ENCODE assay signal across 8 mouse cellular contexts in genomic region chr2:101797901-101798250, GRCm38 (mm10).
DNase-seq lines count a peak whose midpoint lies in the region; ATAC-seq lines count a peak whose summit lies in the region.

No protein-coding gene starts in this region.

- 1% methylated on average over 19 of the region's 19 CpGs for WGBS in forebrain, embryonic 12.5 days
- 1% methylated on average over 19 of the region's 19 CpGs for WGBS in limb, embryonic 11.5 days
- under 1% methylated on average over 19 of the region's 19 CpGs for WGBS in neural tube, embryonic 15.5 days

- H3K36me3 ChIP-seq in forebrain, embryonic 12.5 days (replicated peaks): no peaks in the 10 kb centered on the region
- no peaks in the 10 kb centered on the region for H3K36me3 ChIP-seq in limb, embryonic 11.5 days (ENCODE audit: control insufficient read depth, insufficient read depth, low read length)
- no peaks in the 10 kb centered on the region for H3K36me3 ChIP-seq in neural tube, embryonic 15.5 days

- H3K9ac ChIP-seq in forebrain, embryonic 12.5 days: peak overlapping the region; percentile 62
- peak overlapping the region; percentile 73 for H3K9ac ChIP-seq in limb, embryonic 11.5 days (ENCODE audit: low read length)
- H3K9ac ChIP-seq in neural tube, embryonic 15.5 days (replicated peaks): peak overlapping the region; percentile 11; the same call in 1 of the 2 replicates

- no peaks in the 10 kb centered on the region for H3K9me3 ChIP-seq in forebrain, embryonic 12.5 days
- H3K9me3 ChIP-seq in limb, embryonic 11.5 days (ENCODE audit: control insufficient read depth, low read length): no peaks in the 10 kb centered on the region
- no peaks in the 10 kb centered on the region for H3K9me3 ChIP-seq in neural tube, embryonic 15.5 days (replicated peaks)

- DNase-seq in embryo, embryonic 10 days (ENCODE audit: low spot score): peak; percentile 78
- no peak for DNase-seq in embryo, embryonic 9.5 days (ENCODE audit: extremely low spot score)
- DNase-seq in 3T3-L1 (ENCODE audit: low read depth, low spot score): peak; percentile 54
- no peak for DNase-seq in limb, embryonic 11.5 days (ENCODE audit: low spot score)
- no peak for DNase-seq in cerebellum, adult 9-11 months
- no peak for DNase-seq in layer of hippocampus, postnatal 14 days (ENCODE audit: low spot score in 2 of 2)

- peak; percentile 11; the same call in 1 of the 2 replicates for ATAC-seq in forebrain, embryonic 12.5 days (ENCODE audit: low FRiP score)
- ATAC-seq in limb, embryonic 11.5 days (ENCODE audit: insufficient number of reproducible peaks, low FRiP score, low TSS enrichment, low read depth): no peak
- ATAC-seq in neural tube, embryonic 15.5 days (ENCODE audit: low FRiP score): no peak

- H3K4me3 ChIP-seq in forebrain, embryonic 12.5 days (replicated peaks): peak overlapping the region; percentile 57
- H3K4me3 ChIP-seq in limb, embryonic 11.5 days (ENCODE audit: low read depth, low read length): peak overlapping the region; percentile 62
- peak overlapping the region; percentile 46 for H3K4me3 ChIP-seq in neural tube, embryonic 15.5 days (replicated peaks)

- peaks cover 21% of the 10 kb centered on the region for H3K4me1 ChIP-seq in forebrain, embryonic 12.5 days
- peaks cover 4% of the 10 kb centered on the region; the same call in 1 of the 2 replicates for H3K4me1 ChIP-seq in limb, embryonic 11.5 days (ENCODE audit: control insufficient read depth, insufficient read depth, low read length)
- H3K4me1 ChIP-seq in neural tube, embryonic 15.5 days: peaks cover 24% of the 10 kb centered on the region

- H3K27ac ChIP-seq in forebrain, embryonic 12.5 days: peak overlapping the region; percentile 82
- H3K27ac ChIP-seq in limb, embryonic 11.5 days (replicated peaks; ENCODE audit: low read depth, low read length): peak overlapping the region; percentile 79; the same call in 1 of the 2 replicates
- peak overlapping the region; percentile 63 for H3K27ac ChIP-seq in neural tube, embryonic 15.5 days (replicated peaks)

- peak overlapping the region; percentile 76 for H3K4me2 ChIP-seq in forebrain, embryonic 12.5 days
- H3K4me2 ChIP-seq in limb, embryonic 11.5 days (ENCODE audit: low read depth, severe bottlenecking): peak overlapping the region; percentile 76
- peak overlapping the region; percentile 87 for H3K4me2 ChIP-seq in neural tube, embryonic 15.5 days

- peaks cover 6% of the 10 kb centered on the region; the same call in 1 of the 2 replicates for H3K27me3 ChIP-seq in forebrain, embryonic 12.5 days
- H3K27me3 ChIP-seq in limb, embryonic 11.5 days (ENCODE audit: control insufficient read depth, insufficient read depth, low read length): no peaks in the 10 kb centered on the region
- peaks cover 38% of the 10 kb centered on the region for H3K27me3 ChIP-seq in neural tube, embryonic 15.5 days (replicated peaks)

Comparison
In these comparisons a context has a peak if more than half of its experiments do, and no peak if none do; other contexts are left out.
1. DNase-seq: peak in embryo, embryonic 10 days (single experiment) and 3T3-L1 (single experiment); none in embryo, embryonic 9.5 days (single experiment), limb, embryonic 11.5 days (single experiment), cerebellum, adult 9-11 months (single experiment) and layer of hippocampus, postnatal 14 days (0 of 2).
2. H3K9ac ChIP-seq: peak in every context shown above with its lines; median percentile 73 in limb, embryonic 11.5 days; 62 in forebrain, embryonic 12.5 days; 11 in neural tube, embryonic 15.5 days.
3. Peak in every context shown above with its lines, with median percentiles within 50 percentile points of each other: H3K27ac ChIP-seq, H3K4me2 ChIP-seq and H3K4me3 ChIP-seq.